Mouse (Mus musculus) monocyte, adult 5-6 weeks (primary cell): ENCODE results near the gene Prkca. TPM values are rescaled to one million over a fixed set of nuclear protein-coding genes. Genes with fewer than 3 reads are reported as not detected.

ENCODE experiments used
- ATAC-seq: fragments of 153-309, 156-312 bp; replicated peaks from 2 replicates; pipeline ENCODE4 v1.8.0; 2017; ENCODE audit warnings: mild to moderate bottlenecking; ENCODE audit not compliant: low TSS enrichment, insufficient number of reproducible peaks, severe bottlenecking, poor library complexity, low FRiP score
- total RNA-seq: library from RNA; stranded (forward); fragments of 200-1000, 200-491, 200-594 nt; gene quantifications from 3 replicates; pipeline ENCODE4 v1.2.3, GENCODE M21; 2017

Gene Prkca
- total RNA-seq, 1 experiment from 2014 or later: 10.1 TPM

DNA sequence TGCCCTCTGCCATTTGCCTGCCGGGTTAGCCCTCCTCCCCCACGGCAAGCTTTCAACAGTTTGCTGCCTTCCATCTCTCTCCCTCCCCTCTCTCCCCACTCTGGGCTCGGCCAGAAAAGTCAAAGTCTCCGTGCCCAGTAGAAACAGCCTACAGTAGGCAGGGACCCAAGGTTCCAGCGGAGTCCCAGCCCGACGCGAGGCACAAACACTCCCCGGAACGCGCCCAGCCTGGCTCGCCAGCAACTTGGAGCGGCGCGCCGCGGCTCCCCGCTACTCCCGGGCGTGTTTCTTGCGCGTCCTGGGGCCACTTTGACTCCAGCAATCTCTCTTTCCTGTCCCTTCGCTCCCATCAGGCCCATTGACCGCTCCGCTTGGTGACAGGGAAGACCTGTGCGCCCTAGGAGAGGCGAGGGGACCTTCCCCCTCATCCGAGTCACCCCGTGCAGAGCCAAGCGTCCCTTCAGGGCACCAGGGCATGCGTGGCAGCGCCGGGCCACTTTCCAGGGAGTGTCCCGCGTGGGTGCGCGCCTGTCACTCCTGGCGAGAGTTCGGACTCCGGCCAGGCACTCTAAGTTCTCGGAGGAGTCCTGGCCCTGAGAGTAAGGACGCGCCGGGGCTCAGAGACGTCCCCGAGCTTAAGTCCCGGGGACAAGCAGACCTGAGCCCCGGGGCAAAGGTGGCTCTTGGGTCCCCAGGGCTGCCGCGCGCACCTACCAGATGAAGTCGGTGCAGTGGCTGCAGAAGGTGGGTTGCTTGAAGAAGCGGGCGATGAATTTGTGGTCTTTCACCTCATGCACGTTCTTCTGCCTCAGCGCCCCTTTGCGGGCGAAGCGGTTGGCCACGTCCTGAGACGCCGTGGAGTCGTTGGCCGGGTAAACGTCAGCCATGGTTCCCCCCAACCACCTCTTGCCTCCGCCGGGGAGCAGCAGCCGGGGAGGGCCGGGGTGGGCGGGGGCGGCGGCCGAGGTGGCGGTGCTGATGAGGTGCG is 653 bp downstream of the Prkca start, which contains the start of gene Apoh:
Gene Apoh (plus strand): TSS at position 574 of the 988 bp plus-strand sequence.
- no peak for ATAC-seq

GRCm38 (mm10) chr11:108341783-108342182 is 1.9 kb downstream of the Prkca start:
- no peak for ATAC-seq

- no peak for ATAC-seq
Observed at GRCm38 (mm10) chr11:108340293-108340692, 3.4 kb downstream of the Prkca start.

GRCm38 (mm10) chr11:108336445-108336844 is 7.3 kb downstream of the Prkca start:
- no peak for ATAC-seq

DNA sequence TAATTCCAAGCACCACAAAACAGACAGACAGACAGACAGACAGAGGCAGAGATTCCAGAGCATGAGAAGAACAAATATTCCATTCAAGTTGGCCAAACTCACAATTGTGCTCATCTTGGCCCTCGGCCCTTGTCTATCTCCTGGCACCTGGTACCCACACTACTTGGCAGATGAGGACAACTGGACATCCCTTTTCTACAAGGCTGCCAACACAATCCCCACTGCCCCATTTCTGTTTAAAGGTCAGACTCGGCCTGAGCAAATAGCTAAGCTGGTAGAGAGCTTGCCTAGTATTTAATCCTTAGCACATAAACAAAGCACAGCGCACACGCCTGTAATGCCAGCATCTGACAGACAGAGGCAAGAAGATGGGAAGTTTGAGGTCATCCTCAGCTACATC is 8.2 kb downstream of the Prkca start:
- no peak for ATAC-seq

DNA sequence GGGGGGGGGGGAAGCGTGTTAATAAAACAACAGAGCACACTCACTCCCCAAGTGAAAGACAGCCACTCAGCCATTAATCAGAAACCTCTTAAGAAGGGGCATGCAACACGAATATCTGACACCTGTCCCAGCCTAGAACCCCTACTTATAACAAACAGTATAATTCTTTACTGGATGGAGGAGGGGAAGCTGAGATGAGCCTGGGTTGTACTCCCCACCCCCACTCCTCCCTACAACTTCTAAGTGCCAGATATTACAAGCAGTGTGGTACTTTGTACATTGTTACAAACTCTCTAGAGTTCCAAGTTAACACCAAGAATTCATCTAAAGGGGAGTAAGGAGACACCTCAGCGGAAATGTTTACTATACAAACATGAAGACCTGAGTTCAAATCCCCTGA is 9.1 kb downstream of the Prkca start:
- ATAC-seq: no peak

DNA sequence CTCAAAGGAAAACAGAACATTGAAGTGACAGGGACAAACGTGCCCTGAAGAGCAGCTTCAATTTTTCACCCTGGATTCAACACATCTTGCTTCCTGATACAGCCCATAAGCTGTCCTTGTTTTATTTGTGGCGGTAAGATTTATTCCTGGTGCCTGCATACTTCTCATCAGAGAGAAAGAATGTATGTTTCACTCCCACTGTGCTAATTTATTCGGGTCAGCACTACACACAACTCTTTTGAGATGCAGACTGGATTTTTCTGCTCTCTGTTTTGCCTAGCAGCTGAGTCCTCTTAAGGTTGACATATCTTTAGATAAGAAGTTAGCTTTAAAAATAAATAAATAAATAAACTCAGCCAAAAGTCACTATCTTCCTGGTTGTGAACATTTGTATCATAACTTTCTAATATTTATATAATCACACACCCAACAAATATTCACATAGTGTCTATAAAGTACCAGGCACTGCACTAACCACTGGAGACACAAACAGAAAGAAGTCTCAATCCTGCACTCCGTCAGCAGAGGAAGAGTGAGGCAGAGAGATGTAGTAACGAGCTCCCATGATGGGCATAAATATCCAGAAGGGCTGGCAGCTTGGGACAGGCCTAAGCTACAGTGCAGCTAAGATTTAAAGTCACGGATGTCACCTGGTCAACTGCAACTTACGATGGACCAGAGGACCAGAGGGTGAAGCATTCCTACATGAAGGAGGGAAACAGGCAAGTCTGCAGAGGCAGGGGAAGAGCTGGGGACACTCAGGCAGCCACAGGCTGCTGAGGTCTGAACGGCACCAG is 9.9 kb downstream of the Prkca start:
- no peak for ATAC-seq

DNA sequence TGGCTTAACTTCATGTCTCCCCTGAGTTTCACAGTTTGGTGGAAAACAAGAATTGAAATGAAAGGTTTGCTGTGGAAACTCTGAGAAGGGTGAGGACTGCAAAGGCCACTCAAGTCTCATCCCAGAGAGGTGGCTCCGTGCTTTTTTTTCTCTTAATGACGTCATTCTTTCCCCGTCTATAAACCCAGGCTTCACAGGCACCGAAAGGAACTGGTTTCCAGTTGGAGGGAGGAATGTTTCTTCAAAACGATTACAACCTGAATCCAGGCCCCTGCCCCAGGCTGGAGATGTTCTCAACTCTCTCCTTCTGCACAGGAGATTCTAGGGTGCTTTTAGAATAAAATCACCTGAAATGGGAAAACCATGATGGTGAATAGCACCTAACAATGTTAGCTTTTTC is 10.7 kb downstream of the Prkca start:
- ATAC-seq: no peak

DNA sequence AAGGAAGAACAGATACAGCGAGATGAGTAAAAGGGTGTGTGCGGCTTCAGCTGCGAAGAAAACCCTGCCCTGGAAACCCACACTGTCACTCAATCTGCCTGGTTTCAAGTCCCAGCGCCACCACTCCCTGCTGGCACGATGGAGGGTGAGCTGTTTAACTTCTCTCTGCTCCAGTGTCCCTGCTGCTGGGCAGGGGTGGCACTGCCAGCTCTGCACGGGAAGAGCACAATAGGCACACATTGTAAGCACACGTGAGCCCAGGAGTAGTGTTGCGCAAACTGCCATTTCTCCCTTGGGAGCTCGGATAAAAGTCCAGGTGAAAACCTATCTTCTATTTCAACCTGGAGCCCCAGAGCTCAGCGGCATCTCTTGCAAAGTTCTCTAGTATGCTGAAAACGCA is 12.9 kb downstream of the Prkca start:
- no peak for ATAC-seq

GRCm38 (mm10) chr11:108325943-108326342 is 17.8 kb downstream of the Prkca start:
- ATAC-seq: no peak

DNA sequence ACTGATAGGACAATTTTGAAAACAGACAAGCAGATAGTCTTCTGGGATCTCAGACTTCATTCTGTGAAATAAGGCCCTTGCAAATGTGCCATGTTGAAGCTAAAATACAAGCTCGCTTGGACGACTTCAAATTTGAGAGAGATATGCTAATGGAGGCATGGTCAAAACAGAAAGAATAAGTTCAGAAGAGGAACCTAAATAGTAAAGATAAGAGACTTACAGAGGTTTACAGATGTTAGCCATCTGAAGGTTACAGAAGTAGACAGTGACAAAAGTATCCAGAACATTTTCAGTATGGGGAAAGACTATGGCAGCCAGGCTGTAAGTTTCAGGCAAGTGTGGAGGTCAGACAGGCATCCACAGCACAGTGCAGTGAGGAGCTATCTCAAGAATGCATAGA is 21.6 kb downstream of the Prkca start:
- no peak for ATAC-seq

GRCm38 (mm10) chr11:108320561-108320960 is 23.2 kb downstream of the Prkca start:
- ATAC-seq: no peak

DNA sequence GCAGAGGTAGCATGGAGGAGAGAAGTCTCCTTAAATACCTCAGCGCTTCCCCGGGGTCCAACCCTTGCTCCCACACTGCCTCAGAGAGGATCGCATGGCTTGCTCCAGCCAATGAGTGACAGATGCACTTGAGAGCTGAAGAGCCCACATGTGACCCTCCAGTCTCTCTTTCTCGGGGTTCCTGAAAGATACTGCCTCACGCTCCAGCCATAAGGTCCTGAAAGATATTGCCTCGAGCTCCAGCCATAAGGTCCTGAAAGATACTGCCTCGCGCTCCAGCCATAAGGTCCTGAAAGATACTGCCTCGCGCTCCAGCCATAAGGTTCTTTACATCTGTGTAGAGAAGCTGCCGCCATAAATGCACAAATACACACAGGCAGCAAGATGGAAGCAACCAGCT is 24.6 kb downstream of the Prkca start:
- ATAC-seq: no peak

GRCm38 (mm10) chr11:108317878-108318277 is 25.9 kb downstream of the Prkca start:
- ATAC-seq: no peak

- ATAC-seq: no peak
Observed at GRCm38 (mm10) chr11:108315736-108316135, 28.0 kb downstream of the Prkca start.

DNA sequence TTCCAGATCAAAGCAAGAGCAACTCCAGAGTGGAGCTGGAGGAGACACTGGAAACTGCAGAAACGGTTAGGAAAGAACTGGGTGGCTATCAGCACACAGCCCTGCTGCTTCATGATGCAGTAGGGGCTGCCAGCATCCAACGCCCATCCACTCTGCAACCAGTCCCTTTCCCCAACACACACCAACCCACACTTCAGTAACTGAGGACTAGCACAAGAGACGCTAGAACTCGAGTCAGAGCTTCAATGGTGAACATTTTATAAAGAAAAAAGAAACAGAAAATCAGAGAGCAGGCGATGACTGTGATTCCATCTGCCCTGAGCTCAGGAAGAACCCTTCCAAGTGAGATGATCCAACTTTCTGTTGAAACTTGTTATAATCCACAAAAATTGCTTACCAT is 31.2 kb downstream of the Prkca start:
- no peak for ATAC-seq

GRCm38 (mm10) chr11:108311912-108312311 is 31.8 kb downstream of the Prkca start:
- ATAC-seq: no peak

GRCm38 (mm10) chr11:108309791-108310190 is 33.9 kb downstream of the Prkca start:
- no peak for ATAC-seq

GRCm38 (mm10) chr11:108308253-108308652 is 35.5 kb downstream of the Prkca start:
- ATAC-seq: no peak

DNA sequence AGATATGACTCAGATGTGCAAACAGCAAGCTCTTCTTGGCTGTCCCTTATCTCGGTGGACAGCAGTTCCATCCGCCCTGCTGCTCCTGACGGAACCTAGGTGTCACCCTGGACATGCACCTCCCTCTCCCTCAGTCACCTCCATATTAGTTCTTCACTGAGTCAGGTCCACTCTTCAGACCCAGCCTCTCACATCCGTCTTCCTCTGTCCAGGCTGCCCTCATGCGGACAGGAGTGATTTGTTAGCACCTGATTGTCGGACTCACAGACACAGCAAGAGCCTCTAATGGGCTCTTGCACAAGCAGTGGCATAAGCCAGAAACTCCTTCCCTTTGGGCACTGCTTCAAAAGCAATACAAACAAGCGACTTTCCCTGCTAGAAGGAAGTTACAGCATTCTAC is 36.5 kb downstream of the Prkca start:
- ATAC-seq: no peak
